In genomic region chr14:25017860-25018259, GRCm38 (mm10) we compare ENCODE assay signal across 9 mouse cellular contexts.
DNase-seq lines count a peak whose midpoint lies in the region; ATAC-seq and TF ChIP-seq lines count a peak whose summit lies in the region.
"Had no signal": no experiment of that assay in that cellular context is flagged by ENCODE, and none has a peak within 500 bp of the region (broad histone marks: within the 10 kb centered on the region; RNA-seq: fewer than 3 reads in every experiment).

No protein-coding gene starts in this region.

- H3K4me3 ChIP-seq in kidney, adult 2 months (ENCODE audit: insufficient read depth, low read depth, low read length), result no peak overlapping the region
- no peak overlapping the region for H3K4me3 ChIP-seq in MEL (ENCODE audit: control insufficient read depth in 1 of 2, insufficient read depth in 1 of 2, low read depth in 2 of 2, low read length in 2 of 2)

- no peaks in the 10 kb centered on the region for H3K4me1 ChIP-seq in kidney, adult 2 months (ENCODE audit: control insufficient read depth, insufficient read depth, low read length)
- no peaks in the 10 kb centered on the region for H3K4me1 ChIP-seq in MEL (ENCODE audit: control insufficient read depth in 1 of 2, insufficient read depth in 2 of 2, low read length in 2 of 2)

- peak; percentile 56 for TF ChIP-seq CTCF in kidney, adult 2 months (conservative IDR thresholded peaks at IDR 0.05; ENCODE audit: insufficient read depth, insufficient read length, low read depth, low read length)
- peak in 2 of 3 experiments; percentile 2 to 44; a peak in 3 of 6 replicates for TF ChIP-seq CTCF in MEL (IDR thresholded peaks at IDR 0.05 in 2 of 3, conservative IDR thresholded peaks at IDR 0.05 in 1 of 3; ENCODE audit: control insufficient read depth in 1 of 3, insufficient read depth in 1 of 3, low read depth in 2 of 3, low read length in 3 of 3, poor library complexity in 1 of 3, severe bottlenecking in 1 of 3)

- H3K9ac ChIP-seq in MEL (ENCODE audit: control insufficient read depth, low read depth, low read length, poor library complexity, severe bottlenecking), result no peak overlapping the region

- no peaks in the 10 kb centered on the region for H3K36me3 ChIP-seq in kidney, adult 2 months (ENCODE audit: control insufficient read depth, insufficient read depth, low read length)
- no peaks in the 10 kb centered on the region for H3K36me3 ChIP-seq in MEL (ENCODE audit: control insufficient read depth in 1 of 2, insufficient read depth in 2 of 2, low read length in 2 of 2)

- peak; percentile 19 for DNase-seq in adrenal gland, postnatal 10 days
- no peak for DNase-seq in adrenal gland, postnatal 25 days
- no peak for DNase-seq in kidney, adult 2 months
- DNase-seq in kidney, postnatal 14 days, result no peak
- no peak for DNase-seq in MEL (ENCODE audit: low read depth, low spot score)
- DNase-seq in ovary, adult 18-20 months (ENCODE audit: low spot score), result no peak
- no peak for DNase-seq in urinary bladder, postnatal 4 days (ENCODE audit: low spot score in 2 of 2)
- DNase-seq: gastrocnemius, postnatal 10 days had no signal

- H3K27ac ChIP-seq in kidney, adult 2 months (ENCODE audit: insufficient read depth, low read depth, low read length), result no peak overlapping the region
- H3K27ac ChIP-seq in MEL (ENCODE audit: control insufficient read depth, low read depth, low read length), result no peak overlapping the region

- TF ChIP-seq EP300 in MEL (IDR thresholded peaks at IDR 0.05; ENCODE audit: low read depth in 1 of 2, low read length in 2 of 2), result no peak

- no peak for TF ChIP-seq RAD21 in MEL (IDR thresholded peaks at IDR 0.05; ENCODE audit: low read depth, low read length)

- H3K27me3 ChIP-seq in kidney, adult 2 months (replicated peaks; ENCODE audit: control insufficient read depth, insufficient read depth, low read length), result no peaks in the 10 kb centered on the region
- H3K27me3 ChIP-seq in MEL (ENCODE audit: control insufficient read depth in 1 of 2, insufficient read depth in 2 of 2, low read length in 2 of 2), result no peaks in the 10 kb centered on the region

- ATAC-seq in megakaryocyte-erythroid progenitor cell, adult 5-6 weeks (replicated peaks; ENCODE audit: low FRiP score, low TSS enrichment, poor library complexity, severe bottlenecking), result 0 out of 2 replicates have a peak, but pooled peaks have one; percentile 34

- no peak for TF ChIP-seq POLR2A in kidney, adult 2 months (IDR thresholded peaks at IDR 0.05; ENCODE audit: low read depth, low read length)
- TF ChIP-seq POLR2A in MEL (IDR thresholded peaks at IDR 0.05; ENCODE audit: control insufficient read depth in 1 of 2, insufficient read depth in 1 of 2, low read depth in 1 of 2, low read length in 2 of 2, poor library complexity in 1 of 2), result no peak

- WGBS in kidney, adult 2 months, result 91% methylated on average over 5 of the region's 5 CpGs

- H3K79me2 ChIP-seq in MEL (ENCODE audit: control insufficient read depth, insufficient read depth, low read length, poor library complexity), result no peaks in the 10 kb centered on the region

- no peaks in the 10 kb centered on the region for H3K9me3 ChIP-seq in MEL (replicated peaks; ENCODE audit: insufficient read depth, low read length)

TF ChIP-seq in MEL, 35 proteins besides CTCF, POLR2A, EP300 and RAD21:
- TF ChIP-seq POLR2AphosphoS2 (IDR thresholded peaks at IDR 0.05; ENCODE audit: low read length) (no peak), E2F4 (IDR thresholded peaks at IDR 0.05; ENCODE audit: borderline replicate concordance, low read depth, low read length) (no peak), MAZ (IDR thresholded peaks at IDR 0.05; ENCODE audit: low read depth, low read length) (no peak), GATA1 (IDR thresholded peaks at IDR 0.05; ENCODE audit: low read depth, low read length) (no peak)
